Mouse (Mus musculus): ENCODE results near the gene Rxra.

- TF ChIP-seq CTCF (IDR thresholded peaks at IDR 0.05; ENCODE audit: borderline replicate concordance, insufficient read depth, low read depth, low read length) (no peak), POLR2A (IDR thresholded peaks at IDR 0.05; ENCODE audit: borderline replicate concordance, insufficient read depth, low read length) (no peak)
Observed at GRCm38 (mm10) chr2:27684017-27684657, 7.9 kb downstream of the Rxra start.

All from cerebellum, adult 2 months (tissue).